Mouse (Mus musculus): ENCODE data around the gene Cfap74. TPM values are rescaled to one million over a fixed set of nuclear protein-coding genes. Genes with fewer than 3 reads are reported as not detected.
"Not testable (repeated sequence)": the region's sequence is repeated elsewhere in the genome, so short reads cannot be mapped to it uniquely, and the experiment has no call there.

Cfap74 gene
- polyA plus RNA-seq, 2 experiments from 2014 or later = 3.8 to 4.4 TPM

DNA sequence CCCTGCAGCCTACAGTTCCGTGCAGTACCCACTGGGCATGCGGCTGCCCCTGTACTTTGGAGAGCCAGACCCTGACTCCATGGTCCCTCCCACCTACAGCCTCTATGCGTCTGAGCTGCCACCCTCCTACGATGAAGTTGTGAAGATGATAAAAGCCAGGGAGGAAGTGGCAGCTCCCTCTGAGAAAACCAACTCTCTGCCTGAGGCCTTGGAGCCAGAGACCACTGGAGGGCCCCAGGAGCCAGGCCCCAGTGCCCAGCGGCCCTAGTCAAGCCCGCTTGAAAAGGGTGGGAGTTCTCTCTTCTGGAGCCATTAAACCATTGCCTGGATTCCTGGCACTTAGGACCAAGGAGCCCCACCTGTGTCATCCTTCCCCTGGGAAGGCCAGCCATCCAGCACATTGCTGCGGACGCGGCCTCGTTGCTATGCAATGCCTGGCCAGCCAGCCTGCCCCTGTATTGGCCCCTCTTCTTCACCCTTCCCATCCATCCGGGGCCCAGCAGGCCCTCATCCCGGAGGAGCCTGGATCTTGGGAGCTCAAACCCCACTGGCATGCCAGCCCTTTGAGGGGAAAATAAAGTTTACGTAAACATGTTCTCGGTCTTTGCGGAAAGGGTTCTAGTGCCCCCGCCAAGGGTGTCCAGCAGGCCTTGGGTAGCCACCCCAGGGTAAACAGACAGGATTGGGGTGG lies 61.4 kb downstream of the Cfap74 start:
- no peak for ATAC-seq

DNA sequence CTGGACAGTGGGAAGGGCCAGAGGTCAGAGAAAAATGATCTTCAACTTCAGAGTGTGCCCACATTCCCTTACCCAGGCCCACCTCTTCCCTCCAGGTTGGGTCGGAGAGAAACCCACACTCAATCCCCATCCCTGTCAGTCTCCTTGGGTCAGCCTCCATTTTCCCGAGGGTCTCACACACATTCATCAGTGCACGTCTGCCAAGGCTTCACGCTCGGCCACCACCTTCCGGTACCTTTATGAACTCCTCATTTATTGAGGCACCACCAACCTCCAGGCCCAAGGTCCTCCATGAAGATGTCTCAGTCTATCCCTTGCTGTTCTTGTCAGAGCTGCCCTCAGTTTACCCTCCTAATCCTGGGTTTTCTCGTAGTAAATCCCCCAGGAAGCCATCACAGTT lies 62.0 kb downstream of the Cfap74 start:
- ATAC-seq = no peak

DNA sequence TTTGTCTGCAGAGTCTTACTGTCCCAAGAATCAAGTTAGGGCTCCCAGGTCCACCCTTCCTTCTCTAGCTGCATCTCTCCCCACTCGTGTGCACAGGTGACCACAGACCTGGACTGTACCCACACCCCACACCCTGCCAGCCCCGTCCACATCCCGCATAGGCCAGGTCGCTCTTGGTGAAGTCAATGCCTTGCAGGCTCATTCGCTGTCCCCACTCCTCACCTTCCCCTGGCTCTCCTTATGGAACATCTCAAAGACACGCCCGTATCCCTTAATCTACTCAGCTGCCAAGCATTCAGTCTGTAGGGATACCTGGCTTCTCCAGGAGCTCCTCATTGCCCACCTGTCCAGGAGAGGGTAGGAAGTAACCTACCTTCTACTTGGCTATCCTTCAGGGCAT lies 62.4 kb downstream of the Cfap74 start:
- no peak for ATAC-seq

DNA sequence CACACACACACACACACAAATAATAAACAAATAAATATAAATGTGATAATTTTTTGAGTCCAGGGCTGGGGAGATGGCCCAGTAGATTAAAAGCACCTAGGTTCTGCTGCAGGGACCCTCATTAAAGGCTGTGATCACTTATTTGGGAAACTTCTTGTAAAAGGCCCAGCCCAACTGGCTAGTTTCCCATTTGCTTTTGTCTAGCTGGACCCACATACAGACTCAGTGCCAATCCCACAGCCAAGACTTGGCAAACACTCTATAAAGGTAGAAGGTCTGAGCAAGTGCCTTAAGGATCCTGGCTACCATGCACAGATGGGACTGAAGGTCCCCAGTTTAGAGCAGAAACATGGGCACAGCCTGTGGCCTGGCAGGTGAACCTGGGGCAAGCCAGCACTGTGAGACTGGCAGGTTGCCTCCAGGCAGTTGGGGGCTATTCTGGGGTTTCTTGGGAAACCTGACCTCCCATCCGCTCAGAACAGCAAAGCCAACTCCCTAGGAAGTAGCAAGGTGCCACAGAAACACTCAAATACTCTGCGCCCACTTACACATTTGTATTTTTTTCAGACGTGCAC lies 63.8 kb downstream of the Cfap74 start:
- no peak for ATAC-seq

DNA sequence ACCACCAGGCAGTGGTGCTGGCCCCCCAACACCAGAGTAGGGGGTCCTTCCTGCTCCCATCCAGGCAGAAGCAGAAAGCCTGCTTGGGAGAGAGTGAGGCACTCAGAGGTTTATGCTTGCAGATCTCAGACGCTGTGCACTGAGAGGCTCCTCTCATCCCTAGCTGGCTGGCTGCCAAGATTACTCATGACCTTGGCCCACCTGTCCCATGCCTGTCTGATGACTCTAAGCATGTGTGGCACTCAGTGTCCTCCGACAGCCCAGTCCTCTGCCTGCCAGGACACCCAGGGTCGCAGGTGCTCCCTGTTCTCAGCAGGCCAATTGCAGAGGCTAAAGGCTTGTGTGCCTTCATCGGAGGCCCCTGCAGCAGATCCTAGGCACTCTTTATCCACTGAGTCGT lies 64.3 kb downstream of the Cfap74 start:
- ATAC-seq = no peak

DNA sequence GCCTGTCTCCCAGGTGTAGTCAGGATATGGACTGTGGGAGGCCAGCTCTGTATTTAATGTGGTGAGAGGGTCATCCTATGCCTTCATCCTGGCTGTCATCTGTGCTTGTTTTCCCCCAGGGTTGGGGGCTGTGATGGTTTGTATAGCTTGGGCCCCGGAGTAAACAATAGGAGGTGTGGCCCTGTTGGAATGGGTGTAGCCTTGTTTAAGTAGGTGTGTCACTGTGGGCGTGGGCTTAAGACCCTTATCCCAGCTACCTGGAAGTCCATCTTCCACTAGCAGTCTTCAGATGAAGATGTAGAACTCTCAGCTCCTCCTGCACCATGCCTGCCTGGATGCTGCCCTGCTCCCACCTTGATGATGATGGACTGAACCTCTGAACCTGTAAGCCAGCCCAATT lies 64.8 kb downstream of the Cfap74 start:
- not testable (repeated sequence) for ATAC-seq

DNA sequence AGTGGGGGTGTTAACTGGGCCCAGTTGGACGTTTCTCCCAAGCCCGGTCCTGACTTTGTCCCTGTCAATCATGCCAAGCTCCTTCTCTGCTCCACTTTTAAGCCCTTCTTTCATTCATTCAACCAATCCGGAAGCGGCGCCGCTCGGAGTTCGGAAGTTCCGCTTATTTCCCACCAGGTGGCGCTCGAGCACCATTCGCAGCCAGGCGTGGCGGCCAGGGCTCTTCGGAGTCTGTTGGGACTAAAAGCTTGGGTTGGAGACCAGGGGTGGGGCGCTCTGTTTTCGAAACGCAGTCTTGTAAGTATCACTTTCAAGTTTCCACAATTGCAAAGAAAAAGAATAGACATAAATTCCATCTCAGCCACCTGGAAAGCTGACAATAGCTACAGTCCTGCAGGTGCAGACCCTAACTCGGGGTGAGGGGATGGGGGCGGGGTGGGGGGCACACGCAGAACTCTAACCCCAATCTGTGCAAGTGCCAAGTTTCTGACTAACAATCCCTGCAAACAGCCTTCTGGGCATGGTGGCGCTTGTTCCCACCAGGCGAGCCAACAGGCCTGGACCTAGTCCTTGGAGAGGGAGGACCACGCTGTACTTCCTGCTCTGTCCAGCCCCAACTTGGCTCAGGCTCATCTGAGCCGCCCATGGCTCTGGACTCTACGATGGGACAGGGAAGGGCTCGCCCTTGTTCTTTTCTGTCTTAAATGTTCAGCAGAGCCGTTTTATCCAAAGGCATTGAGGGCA lies 72.6 kb downstream of the Cfap74 start:
- peak; percentile 99 for ATAC-seq

DNA sequence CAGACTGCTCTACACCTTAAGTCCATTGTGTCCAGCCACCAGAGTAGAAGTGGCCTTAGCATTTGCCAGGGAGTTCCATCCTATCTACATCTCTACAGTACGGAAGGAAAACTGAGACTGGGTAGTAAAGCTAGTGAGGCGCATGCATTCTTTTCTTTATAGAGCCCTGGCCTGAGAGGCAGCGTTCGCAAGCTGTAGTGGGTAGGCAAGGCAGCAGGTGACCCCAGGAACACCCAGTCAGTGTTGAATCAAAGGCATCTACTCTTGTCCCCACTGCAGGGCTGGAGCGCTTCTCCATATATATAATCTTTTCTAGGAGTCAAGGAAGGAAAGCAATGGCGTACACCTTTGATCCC lies 73.1 kb downstream of the Cfap74 start:
- no peak for ATAC-seq

DNA sequence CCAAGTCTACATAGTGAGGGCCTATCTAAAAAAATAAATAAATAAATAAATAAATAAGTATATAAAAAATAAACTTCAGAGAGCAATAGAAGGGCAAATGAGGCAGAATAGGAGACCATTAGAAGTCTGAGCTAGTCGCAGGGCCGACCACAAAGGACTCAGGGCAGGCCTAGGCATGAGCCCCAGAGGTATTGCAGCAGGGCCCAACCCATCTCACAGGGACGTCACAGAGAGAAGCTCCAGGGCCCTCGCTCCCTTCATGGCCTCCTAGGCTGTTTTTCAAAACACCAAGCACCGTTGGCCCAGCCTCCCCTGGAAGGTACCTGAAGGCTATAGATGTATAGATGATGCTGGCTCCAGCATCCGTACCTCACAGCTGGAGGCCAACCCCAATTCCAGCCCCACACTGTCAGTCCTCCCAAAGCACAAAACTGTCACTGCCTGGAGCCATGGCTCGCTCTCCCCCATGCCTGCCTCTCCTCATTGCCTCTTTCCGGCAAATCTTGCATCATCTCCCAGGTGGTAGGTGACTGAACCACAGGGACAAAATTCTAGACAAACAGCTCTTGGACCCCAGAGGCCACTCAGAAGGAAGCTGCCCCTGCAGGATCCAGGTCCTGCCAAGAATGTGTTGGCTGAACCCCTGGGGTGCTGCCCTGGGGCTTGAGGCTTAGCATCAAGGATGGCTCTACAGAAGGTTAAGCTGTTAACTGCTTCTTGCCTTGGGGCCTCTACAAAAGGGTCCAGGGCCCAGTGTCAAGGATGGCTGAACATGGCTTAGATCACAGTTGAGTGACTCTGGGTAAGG lies 73.9 kb downstream of the Cfap74 start:
- ATAC-seq = no peak

DNA sequence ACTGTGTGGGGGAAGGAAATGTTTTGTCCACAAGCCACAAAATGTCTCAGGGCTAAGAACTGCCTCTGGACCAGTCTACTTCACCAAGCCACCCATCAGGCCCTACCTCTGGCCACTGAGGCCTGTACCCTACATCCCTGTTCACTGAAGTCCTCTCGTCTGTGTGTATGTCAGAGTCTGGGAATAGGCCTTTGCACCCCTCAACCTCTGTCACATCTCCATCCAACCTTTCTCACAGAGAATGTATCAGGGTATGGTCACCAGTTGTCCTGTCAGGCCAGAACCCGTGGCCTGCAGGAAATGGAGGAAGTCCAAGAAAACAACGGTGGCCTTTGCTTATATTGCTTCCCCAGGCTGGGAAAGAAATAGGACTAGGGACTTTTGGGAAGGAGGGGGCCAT lies 76.5 kb downstream of the Cfap74 start:
- ATAC-seq = no peak

DNA sequence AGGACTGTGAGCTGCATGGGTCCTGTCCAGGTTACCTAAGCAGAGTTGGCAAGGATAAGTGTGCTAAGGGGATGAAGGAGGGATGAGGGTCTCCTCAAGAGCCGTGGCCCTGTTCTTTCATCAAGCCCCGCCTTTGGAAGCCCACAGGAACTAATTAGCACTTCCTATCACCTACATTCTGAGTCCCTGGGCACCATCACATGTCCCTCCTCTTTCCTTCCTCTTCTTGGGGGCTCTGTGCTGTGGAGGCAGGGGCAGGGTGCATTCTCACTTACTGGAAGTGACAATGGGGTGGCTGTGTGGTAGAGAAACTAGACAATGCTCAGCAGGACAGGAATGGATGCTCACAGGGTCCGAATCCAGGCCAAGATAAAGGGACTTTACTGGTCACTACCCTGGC lies 78.8 kb downstream of the Cfap74 start:
- no peak for ATAC-seq

DNA sequence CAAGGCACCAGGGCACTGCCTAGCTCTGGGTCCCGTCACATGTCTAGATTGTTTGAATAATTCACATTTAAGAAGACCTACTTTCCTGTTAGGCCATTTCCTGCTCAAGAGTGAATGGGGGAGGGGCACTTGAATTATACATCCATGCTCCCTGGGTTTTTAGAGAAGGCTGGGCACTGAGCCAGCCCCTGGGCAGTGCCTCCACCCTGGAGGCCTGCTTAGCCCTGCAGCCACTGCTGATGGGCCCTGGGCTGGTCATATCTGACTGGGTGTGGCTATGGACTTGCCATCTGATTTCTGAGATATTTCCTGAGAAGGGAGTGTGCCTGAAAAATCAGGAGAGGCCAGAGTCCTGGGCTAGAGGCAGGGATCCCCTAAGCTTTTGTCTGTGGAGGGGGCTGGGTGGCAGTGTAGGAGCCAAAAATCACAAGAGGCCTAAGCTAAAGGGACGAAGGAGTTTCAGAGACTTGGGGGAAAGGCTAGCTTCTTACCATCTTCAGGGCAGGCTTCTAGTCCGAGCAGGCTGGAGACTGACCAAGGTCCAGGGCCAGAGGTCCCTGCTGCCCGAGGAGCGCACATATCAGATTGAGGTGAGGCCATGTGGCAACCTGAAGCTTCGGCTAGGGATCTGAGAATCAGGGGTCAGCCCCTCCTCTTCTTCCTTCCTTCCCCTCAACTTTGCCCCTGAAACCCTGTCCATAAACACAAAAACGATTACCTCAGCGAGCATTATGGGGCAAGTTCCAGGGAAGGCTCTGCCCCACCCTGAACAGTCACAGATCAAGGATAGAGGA lies 79.4 kb downstream of the Cfap74 start:
- no peak for ATAC-seq

DNA sequence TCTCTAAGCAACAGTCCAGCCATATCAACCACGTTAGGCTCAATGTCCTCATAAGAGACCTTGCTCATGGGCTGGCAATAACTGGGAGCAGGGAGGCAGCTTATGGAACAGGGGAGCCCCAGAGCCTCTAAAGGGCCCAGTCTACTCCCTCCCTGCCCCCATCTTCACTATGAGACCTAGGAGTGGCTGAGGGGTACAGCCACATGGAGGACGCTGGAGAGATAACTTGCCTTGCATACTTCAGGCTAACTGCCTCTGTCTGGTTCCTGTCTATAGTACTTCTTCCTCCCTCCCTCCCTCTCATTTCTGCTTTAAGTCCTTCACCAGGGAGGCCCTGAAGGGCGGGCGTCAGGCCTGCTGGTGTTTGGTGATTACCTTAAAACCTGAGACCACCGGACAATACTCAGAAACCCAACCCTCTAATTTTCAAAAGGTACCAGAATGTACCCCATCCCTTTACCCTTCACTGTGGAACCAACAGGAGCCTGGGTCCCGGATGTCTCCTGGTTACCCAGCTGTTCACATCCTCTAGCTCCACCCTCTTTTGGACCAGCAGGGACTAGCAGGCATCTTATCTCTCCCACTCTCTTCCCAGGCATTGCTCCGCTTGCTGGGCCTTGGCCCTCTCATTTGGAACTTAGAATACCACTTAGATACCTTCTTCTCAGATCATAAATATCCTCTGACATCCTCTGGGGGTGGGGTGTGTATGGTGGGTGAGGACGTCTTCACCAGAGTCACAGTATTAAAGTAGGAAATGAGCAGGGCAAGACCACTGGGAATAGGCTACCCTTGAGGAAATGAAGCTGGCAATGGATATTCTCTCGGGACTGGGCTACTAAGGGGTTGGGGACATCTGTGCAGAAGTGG lies 80.3 kb downstream of the Cfap74 start:
- ATAC-seq = no peak

DNA sequence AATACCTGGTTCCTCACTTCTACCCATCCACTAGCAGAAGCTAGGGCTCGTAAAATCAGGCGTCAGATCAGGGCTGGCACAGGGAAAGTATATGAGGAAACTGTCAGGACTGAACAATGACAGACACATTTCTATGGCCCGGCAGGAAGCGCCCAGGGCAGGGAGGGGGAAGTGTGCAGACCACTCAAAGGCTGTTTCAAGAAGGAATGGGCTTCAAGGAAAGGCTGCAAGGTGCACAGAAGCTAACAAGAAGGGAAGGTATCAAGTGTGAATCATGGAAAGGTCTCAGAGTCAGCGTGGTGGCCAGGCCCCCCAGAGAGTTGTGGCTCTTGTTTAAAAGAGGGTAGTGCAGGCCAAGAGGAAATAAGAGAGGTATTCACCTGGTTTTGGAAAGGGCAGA lies 81.5 kb downstream of the Cfap74 start:
- no peak for ATAC-seq

DNA sequence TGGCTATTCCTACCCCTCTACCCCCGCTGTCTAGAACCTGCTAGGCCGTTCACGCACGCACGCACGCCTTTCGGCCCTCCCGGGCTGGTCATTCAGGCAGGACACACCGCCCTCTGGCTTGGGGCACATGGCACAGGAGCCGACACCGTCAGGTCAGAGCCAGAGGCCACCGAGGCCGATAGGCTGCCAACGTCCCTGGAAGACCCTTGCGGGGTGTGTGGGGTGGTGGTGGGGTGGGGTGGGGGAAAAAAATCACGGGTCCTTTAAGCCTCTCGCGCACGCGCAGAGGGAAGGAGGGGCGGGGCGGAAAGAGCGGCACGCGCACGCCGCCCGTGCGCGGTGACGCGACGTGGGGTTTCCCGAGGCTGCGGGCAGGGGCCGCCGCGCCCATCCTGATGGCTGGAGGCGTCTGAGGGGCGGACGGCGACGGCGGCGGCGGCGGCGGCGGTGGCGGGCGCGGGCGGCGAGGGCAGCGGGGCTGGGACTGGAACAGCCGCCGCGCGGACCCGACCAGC lies 82.1 kb downstream of the Cfap74 start, which contains the start of gene Gnb1:
Gnb1 (plus strand) TSS at position 372 of the 515 bp plus-strand sequence.
- peak; percentile 74 for ATAC-seq

DNA sequence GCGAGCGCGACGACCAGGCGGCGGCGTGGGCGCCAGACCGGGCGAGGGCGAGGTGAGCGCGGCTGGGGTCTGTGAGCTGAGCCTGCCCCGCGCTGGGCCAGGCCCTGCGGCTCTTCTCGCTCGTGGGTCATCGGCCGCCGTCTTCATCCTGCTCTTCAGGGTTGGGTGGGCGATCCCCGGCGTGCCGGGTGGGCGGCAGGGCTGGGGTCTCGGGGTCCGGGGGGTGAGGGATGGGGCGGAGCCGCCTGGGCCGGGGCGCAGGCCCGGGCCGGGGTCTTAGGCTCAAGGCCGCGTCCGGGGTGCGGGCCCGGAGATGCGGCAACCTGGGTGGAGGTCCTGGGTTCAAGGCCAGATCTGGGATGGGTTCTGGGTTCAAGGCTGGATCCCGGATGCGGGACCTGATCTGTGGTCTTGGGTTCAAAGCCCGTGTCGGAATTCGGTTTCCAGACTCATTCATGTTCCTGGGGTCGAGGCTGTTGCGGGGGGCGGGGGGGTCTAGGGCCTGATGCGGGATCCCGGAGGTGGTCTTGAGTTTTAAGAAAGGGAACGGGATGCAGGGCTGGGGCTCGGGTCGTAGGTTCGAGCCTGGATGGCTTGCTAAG lies 82.6 kb downstream of the Cfap74 start:
- ATAC-seq = peak; percentile 15

DNA sequence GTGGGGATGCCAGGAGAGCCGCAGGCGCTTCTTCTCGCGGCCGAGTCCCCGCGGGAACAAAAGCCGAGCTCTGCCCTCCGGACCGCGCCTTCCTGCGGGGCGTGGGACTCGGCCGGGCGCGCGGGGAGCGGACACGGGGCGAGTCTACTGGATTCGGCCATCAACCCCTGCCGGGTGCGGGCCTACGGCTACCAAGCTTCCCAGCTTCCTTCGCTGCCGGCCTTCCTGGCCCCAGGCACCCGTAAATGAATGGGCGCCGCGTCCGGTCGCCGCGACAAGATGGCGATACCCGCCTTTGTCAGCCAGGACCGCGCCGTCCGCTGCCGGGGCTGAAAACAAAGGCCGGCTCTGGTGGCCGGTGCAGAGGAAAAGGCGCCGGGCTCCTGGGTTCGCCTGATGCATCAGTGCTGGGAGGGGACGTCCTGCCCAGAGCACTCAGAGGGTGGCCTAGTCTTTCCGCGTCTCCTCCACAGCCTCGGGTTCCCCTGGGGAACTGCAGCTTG lies 83.2 kb downstream of the Cfap74 start:
- ATAC-seq = peak; percentile 62

DNA sequence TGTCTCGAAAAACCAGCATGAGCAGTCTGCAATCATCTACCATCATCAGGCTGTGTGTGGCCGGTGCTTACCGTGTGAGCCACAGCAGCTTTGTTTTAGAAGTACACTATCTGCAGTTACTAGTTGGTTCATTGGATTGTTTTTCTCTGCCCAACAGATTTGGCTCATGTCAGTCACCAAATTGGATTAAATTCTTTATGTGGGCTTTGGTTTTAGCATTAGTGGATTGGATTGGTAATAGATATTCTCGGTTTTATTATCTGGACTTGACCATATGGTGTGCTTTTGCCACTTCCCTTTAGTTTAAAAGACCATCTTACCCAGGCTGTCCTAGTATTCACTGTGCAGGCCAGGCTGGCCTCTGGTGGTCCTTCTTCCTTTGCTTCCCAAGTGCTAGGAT lies 85.9 kb downstream of the Cfap74 start:
- no peak for ATAC-seq

DNA sequence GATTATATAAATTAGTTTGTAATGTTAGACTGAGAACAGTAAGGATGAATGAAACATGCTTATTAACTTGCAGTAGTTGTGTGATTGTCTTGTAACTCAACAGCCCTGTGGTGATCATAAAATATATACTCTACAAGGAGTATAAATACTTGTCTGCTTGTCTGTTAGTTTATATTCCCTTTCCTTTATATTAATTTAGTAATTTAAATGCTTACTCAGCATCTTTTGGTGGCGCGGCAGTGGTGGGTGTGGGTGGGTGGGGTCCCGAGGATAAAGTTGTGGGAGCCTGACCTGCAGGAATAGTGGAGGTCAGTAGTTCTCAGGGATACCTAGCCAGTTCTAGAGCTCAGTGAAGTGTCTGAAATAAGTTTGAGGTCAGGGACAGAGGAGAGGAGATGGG lies 89.0 kb downstream of the Cfap74 start:
- no peak for ATAC-seq

DNA sequence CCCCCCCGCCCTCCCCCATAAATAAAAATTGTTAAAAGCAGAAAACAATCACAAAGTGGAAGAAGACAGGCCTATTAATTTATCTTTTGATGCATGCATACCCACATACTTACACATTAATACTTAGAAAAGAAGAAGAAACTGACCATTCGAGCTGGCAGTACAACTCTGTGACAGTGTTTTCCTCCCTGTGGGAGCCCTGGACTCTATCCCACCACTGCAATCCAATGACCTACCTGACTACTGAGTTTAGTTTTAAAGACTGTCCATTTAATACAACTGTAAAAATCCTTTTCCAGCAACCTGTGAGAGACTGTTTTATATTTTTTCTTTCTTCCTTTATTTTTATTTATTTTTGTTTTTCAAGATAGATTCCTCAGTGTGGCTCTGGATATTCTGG lies 92.1 kb downstream of the Cfap74 start:
- ATAC-seq = no peak

All from CD4-positive, CD25-positive, alpha-beta regulatory T cell, adult 4 months (primary cell).